8 mouse cellular contexts compared by ENCODE assay signal in the genomic region with DNA sequence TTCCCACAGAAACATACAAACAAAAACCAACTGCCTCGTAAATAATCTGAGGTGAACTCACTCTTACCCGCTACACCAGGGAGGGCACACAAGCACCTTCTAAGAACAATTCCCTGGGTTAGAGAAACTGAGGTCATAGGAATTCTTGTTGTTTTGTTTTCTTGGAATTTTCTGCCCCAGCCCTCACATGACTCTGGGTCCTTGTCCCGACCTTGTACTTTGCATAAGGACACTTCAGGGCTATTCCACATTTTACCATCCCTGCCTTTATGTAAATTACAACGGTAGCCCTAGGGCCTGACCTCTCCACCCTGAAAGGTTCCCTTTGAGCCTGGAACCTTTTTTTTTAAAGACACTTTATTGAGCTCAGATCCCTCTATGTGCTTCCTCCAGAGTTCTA. TPM values are rescaled to one million over a fixed set of nuclear protein-coding genes. Genes with fewer than 3 reads are reported as not detected.
A peak's percentile ranks its signal among the peaks of the same experiment; 100 is the strongest.
DNase-seq lines count a peak whose midpoint lies in the region; ATAC-seq lines count a peak whose summit lies in the region.

A gene (minus strand): TSS at position 173 of the 400 bp plus-strand sequence.

- no peak within 1 kb of the TSS for H3K9ac ChIP-seq in kidney, embryonic 14.5 days (ENCODE audit: low read depth, low read length)
- no peak within 1 kb of the TSS for H3K9ac ChIP-seq in hindbrain, embryonic 16.5 days (ENCODE audit: low read depth, low read length)

- H3K27ac ChIP-seq in kidney, embryonic 14.5 days (ENCODE audit: low read depth, low read length) = no peak within 1 kb of the TSS
- no peak within 1 kb of the TSS for H3K27ac ChIP-seq in hindbrain, embryonic 16.5 days (ENCODE audit: low read depth, low read length)
- peak within 1 kb of the TSS; percentile 64 for H3K27ac ChIP-seq in macrophage

- no peak for ATAC-seq in kidney, embryonic 14.5 days (ENCODE audit: low FRiP score, low TSS enrichment)
- no peak for ATAC-seq in hindbrain, embryonic 16.5 days

- H3K4me3 ChIP-seq in kidney, embryonic 14.5 days (ENCODE audit: low read length) = no peak within 1 kb of the TSS
- no peak within 1 kb of the TSS for H3K4me3 ChIP-seq in hindbrain, embryonic 16.5 days (ENCODE audit: low read length)
- no peak within 1 kb of the TSS for H3K4me3 ChIP-seq in macrophage (ENCODE audit: inconsistent target)

- no peaks in the 10 kb centered on the region for H3K9me3 ChIP-seq in kidney, embryonic 14.5 days (ENCODE audit: control insufficient read depth, low read length)
- H3K9me3 ChIP-seq in hindbrain, embryonic 16.5 days (ENCODE audit: control insufficient read depth, low read length) = no peaks in the 10 kb centered on the region

- H3K27me3 ChIP-seq in kidney, embryonic 14.5 days (ENCODE audit: control insufficient read depth, insufficient read depth, low read length) = no peaks in the 10 kb centered on the region
- H3K27me3 ChIP-seq in hindbrain, embryonic 16.5 days (replicated peaks; ENCODE audit: control insufficient read depth, insufficient read depth, low read length) = no peaks in the 10 kb centered on the region

- WGBS in kidney, embryonic 14.5 days = 43% methylated on average over 4 of the region's 4 CpGs
- 50% methylated on average over 4 of the region's 4 CpGs for WGBS in hindbrain, embryonic 16.5 days
- 62% methylated on average over 4 of the region's 4 CpGs for WGBS in macrophage (ENCODE audit: missing documents)

- H3K4me1 ChIP-seq in kidney, embryonic 14.5 days (ENCODE audit: control insufficient read depth, insufficient read depth, low read length) = no peaks in the 10 kb centered on the region
- peaks cover 11% of the 10 kb centered on the region for H3K4me1 ChIP-seq in hindbrain, embryonic 16.5 days (ENCODE audit: control insufficient read depth, insufficient read depth, low read depth, low read length)

- peak within 1 kb of the TSS; percentile 29 for H3K4me2 ChIP-seq in kidney, embryonic 14.5 days (replicated peaks; ENCODE audit: low read depth, low read length)
- H3K4me2 ChIP-seq in hindbrain, embryonic 16.5 days (ENCODE audit: low read length) = peak within 1 kb of the TSS; percentile 5; the same call in 1 of the 2 replicates

- no peaks in the 10 kb centered on the region for H3K36me3 ChIP-seq in kidney, embryonic 14.5 days (ENCODE audit: control insufficient read depth, insufficient read depth, low read length)
- H3K36me3 ChIP-seq in hindbrain, embryonic 16.5 days (ENCODE audit: control insufficient read depth, insufficient read depth, low read length) = no peaks in the 10 kb centered on the region
- H3K36me3 ChIP-seq in macrophage (ENCODE audit: inconsistent target) = no peaks in the 10 kb centered on the region

- no peak for DNase-seq in kidney, adult 8-10 months
- DNase-seq in adrenal gland, adult 2 months = no peak
- no peak for DNase-seq in gastrocnemius, adult 18-20 months (ENCODE audit: low spot score)
- no peak for DNase-seq in embryo, embryonic 10 days (ENCODE audit: low spot score)
- no peak for DNase-seq in right cerebral cortex, postnatal 14 days

- no peaks in the 10 kb centered on the region for H3K79me2 ChIP-seq in macrophage (ENCODE audit: inconsistent target)

RNA-seq across cellular contexts. Expression of the gene that starts here (rescaled TPM):
- polyA plus RNA-seq in kidney, embryonic 14.5 days (2014; fragmentation: Nextera tagmentation; extraction: Ambion mirVana) = 1,092 and 1,386 TPM in 2 replicates
- total RNA-seq in adrenal gland, adult 2 months (2021) = 100 to 1,000 TPM; 854 to 984 TPM
- polyA plus RNA-seq in adrenal gland, adult 2 months (2012; rRNA removed) = 22.5 and 33.7 TPM in 2 replicates
- total RNA-seq in gastrocnemius, adult 18-20 months (2021) = 100 to 1,000 TPM in 1 of 2 experiments, 10 to 100 TPM in 1; 46.1 to 109 TPM
- polyA plus RNA-seq in hindbrain, embryonic 16.5 days (2015; fragmentation: Nextera tagmentation; extraction: Ambion mirVana) = 1,477 and 1,618 TPM in 2 replicates
- total RNA-seq in macrophage (2018; cell fraction: chromatin; rRNA removed) = 100 to 1,000 TPM in 8 of 26 experiments, 10 to 100 TPM in 18; 32.1 to 205 (median 72.0) TPM
- total RNA-seq in macrophage (2018; cell fraction: cytosol; rRNA removed) = 100 to 1,000 TPM; 196 to 384 (median 264) TPM
- 100 to 1,000 TPM in 24 of 26 experiments, 10 to 100 TPM in 2; 70.2 to 285 (median 139) TPM for total RNA-seq in macrophage (2018; cell fraction: nucleus; rRNA removed)
- 118 to 318 TPM (median 290 TPM) in 3 replicates for polyA plus RNA-seq in macrophage (2018)

Comparison
In these comparisons a context has a peak if more than half of its experiments do, and no peak if none do; other contexts are left out.
1. RNA of the gene that starts here (total RNA-seq): 854 to 984 TPM in adrenal gland, adult 2 months; 46.1 to 109 TPM in gastrocnemius, adult 18-20 months; every median in the first group is over 4 times any median in the second.